8 mouse cellular contexts compared by ENCODE assay signal in genomic region chr11:33928658-33929057, GRCm38 (mm10). TPM values are rescaled to one million over a fixed set of nuclear protein-coding genes. Genes with fewer than 3 reads are reported as not detected.
DNase-seq lines count a peak whose midpoint lies in the region; ATAC-seq and TF ChIP-seq lines count a peak whose summit lies in the region.

No protein-coding gene starts in this region.

- H3K4me3 ChIP-seq in kidney, postnatal 0 days (replicated peaks; ENCODE audit: low read depth, low read length) = no peak overlapping the region
- H3K4me3 ChIP-seq in kidney, embryonic 14.5 days (ENCODE audit: low read length) = no peak overlapping the region
- H3K4me3 ChIP-seq in ES-Bruce4 (ENCODE audit: low read depth, low read length) = no peak overlapping the region
- H3K4me3 ChIP-seq in intestine, embryonic 15.5 days (replicated peaks) = no peak overlapping the region
- no peak overlapping the region for H3K4me3 ChIP-seq in midbrain, postnatal 0 days (ENCODE audit: low read depth, low read length)

- 20% methylated on average over 7 of the region's 7 CpGs for WGBS in kidney, postnatal 0 days
- WGBS in kidney, embryonic 14.5 days = 20% methylated on average over 7 of the region's 7 CpGs
- WGBS in intestine, embryonic 15.5 days = 31% methylated on average over 7 of the region's 7 CpGs
- 45% methylated on average over 7 of the region's 7 CpGs for WGBS in midbrain, postnatal 0 days

- H3K4me1 ChIP-seq in kidney, postnatal 0 days (replicated peaks; ENCODE audit: insufficient read depth, low read length) = 0 out of 2 replicates have a peak, but pooled peaks cover 5% of the 10 kb centered on the region
- no peaks in the 10 kb centered on the region for H3K4me1 ChIP-seq in kidney, embryonic 14.5 days (ENCODE audit: control insufficient read depth, insufficient read depth, low read length)
- H3K4me1 ChIP-seq in ES-Bruce4 (ENCODE audit: control insufficient read depth, insufficient read depth, low read length) = no peaks in the 10 kb centered on the region
- H3K4me1 ChIP-seq in intestine, embryonic 15.5 days (replicated peaks) = peaks cover 23% of the 10 kb centered on the region
- H3K4me1 ChIP-seq in midbrain, postnatal 0 days (ENCODE audit: insufficient read depth, low read length) = peaks cover 3% of the 10 kb centered on the region; the same call in 1 of the 2 replicates

- no peaks in the 10 kb centered on the region for H3K9me3 ChIP-seq in kidney, postnatal 0 days (replicated peaks; ENCODE audit: low read length)
- H3K9me3 ChIP-seq in kidney, embryonic 14.5 days (ENCODE audit: control insufficient read depth, low read length) = no peaks in the 10 kb centered on the region
- H3K9me3 ChIP-seq in ES-Bruce4 (replicated peaks; ENCODE audit: control insufficient read depth, insufficient read depth, low read length, poor library complexity, severe bottlenecking) = no peaks in the 10 kb centered on the region
- H3K9me3 ChIP-seq in intestine, embryonic 15.5 days = no peaks in the 10 kb centered on the region
- no peaks in the 10 kb centered on the region for H3K9me3 ChIP-seq in midbrain, postnatal 0 days (ENCODE audit: low read length)

- peak; percentile 78 for TF ChIP-seq CTCF in kidney, postnatal 0 days (IDR thresholded peaks at IDR 0.05; ENCODE audit: low read depth)
- TF ChIP-seq CTCF in ES-Bruce4 (IDR thresholded peaks at IDR 0.05; ENCODE audit: low read depth, low read length) = peak; percentile 27
- peak; percentile 87 for TF ChIP-seq CTCF in midbrain, postnatal 0 days (IDR thresholded peaks at IDR 0.05)

- ATAC-seq in kidney, postnatal 0 days (replicated peaks; ENCODE audit: low FRiP score, low read depth) = no peak
- ATAC-seq in kidney, embryonic 14.5 days (ENCODE audit: low FRiP score, low TSS enrichment) = no peak
- ATAC-seq in intestine, embryonic 15.5 days = peak; percentile 11; the same call in 1 of the 2 replicates
- ATAC-seq in midbrain, postnatal 0 days (ENCODE audit: low FRiP score) = peak; percentile 67; the same call in 1 of the 2 replicates
- ATAC-seq in cerebellum, adult (ENCODE audit: insufficient number of reproducible peaks, low FRiP score, low TSS enrichment) = no peak; the same call in 1 of the 2 replicates

- no peaks in the 10 kb centered on the region for H3K36me3 ChIP-seq in kidney, postnatal 0 days (ENCODE audit: insufficient read depth, low read length)
- H3K36me3 ChIP-seq in kidney, embryonic 14.5 days (ENCODE audit: control insufficient read depth, insufficient read depth, low read length) = no peaks in the 10 kb centered on the region
- H3K36me3 ChIP-seq in ES-Bruce4 (ENCODE audit: control insufficient read depth, insufficient read depth, low read length, poor library complexity, severe bottlenecking) = no peaks in the 10 kb centered on the region
- H3K36me3 ChIP-seq in intestine, embryonic 15.5 days = no peaks in the 10 kb centered on the region
- no peaks in the 10 kb centered on the region for H3K36me3 ChIP-seq in midbrain, postnatal 0 days (ENCODE audit: insufficient read depth, low read length)

- H3K4me2 ChIP-seq in kidney, postnatal 0 days (ENCODE audit: low read length) = no peak overlapping the region
- H3K4me2 ChIP-seq in kidney, embryonic 14.5 days (replicated peaks; ENCODE audit: low read depth, low read length) = no peak overlapping the region
- H3K4me2 ChIP-seq in intestine, embryonic 15.5 days (replicated peaks) = no peak overlapping the region
- no peak overlapping the region for H3K4me2 ChIP-seq in midbrain, postnatal 0 days (ENCODE audit: low read depth, low read length, poor library complexity, severe bottlenecking)

- TF ChIP-seq EP300 in ES-Bruce4 (IDR thresholded peaks at IDR 0.05; ENCODE audit: insufficient read depth, low read depth, low read length) = no peak

- DNase-seq in kidney, postnatal 0 days (ENCODE audit: low spot score) = peak; percentile 75
- peak; percentile 26 for DNase-seq in brain, embryonic 18.5 days (ENCODE audit: low read depth, low spot score)
- DNase-seq in midbrain, postnatal 0 days (ENCODE audit: low spot score) = peak; percentile 79
- no peak for DNase-seq in c-Kit-positive CD71-positive TER-119-positive erythroid progenitor cells, embryonic 14.5 days (ENCODE audit: low spot score)

- no peak overlapping the region for H3K9ac ChIP-seq in kidney, postnatal 0 days (ENCODE audit: low read depth, low read length)
- H3K9ac ChIP-seq in kidney, embryonic 14.5 days (ENCODE audit: low read depth, low read length) = no peak overlapping the region
- H3K9ac ChIP-seq in ES-Bruce4 (ENCODE audit: low read depth, poor library complexity, severe bottlenecking) = no peak overlapping the region
- H3K9ac ChIP-seq in intestine, embryonic 15.5 days = no peak overlapping the region
- H3K9ac ChIP-seq in midbrain, postnatal 0 days (replicated peaks; ENCODE audit: low read length, poor library complexity, severe bottlenecking) = no peak overlapping the region

- H3K27me3 ChIP-seq in kidney, postnatal 0 days (ENCODE audit: insufficient read depth, low read length) = no peaks in the 10 kb centered on the region
- H3K27me3 ChIP-seq in kidney, embryonic 14.5 days (ENCODE audit: control insufficient read depth, insufficient read depth, low read length) = no peaks in the 10 kb centered on the region
- no peaks in the 10 kb centered on the region for H3K27me3 ChIP-seq in ES-Bruce4 (ENCODE audit: control insufficient read depth, insufficient read depth, low read length, poor library complexity, severe bottlenecking)
- no peaks in the 10 kb centered on the region for H3K27me3 ChIP-seq in intestine, embryonic 15.5 days (replicated peaks)
- H3K27me3 ChIP-seq in midbrain, postnatal 0 days (ENCODE audit: insufficient read depth, low read length) = no peaks in the 10 kb centered on the region

- H3K27ac ChIP-seq in kidney, postnatal 0 days = no peak overlapping the region
- no peak overlapping the region for H3K27ac ChIP-seq in kidney, embryonic 14.5 days (ENCODE audit: low read depth, low read length)
- H3K27ac ChIP-seq in ES-Bruce4 (ENCODE audit: insufficient read depth, low read length) = no peak overlapping the region
- H3K27ac ChIP-seq in intestine, embryonic 15.5 days = no peak overlapping the region
- no peak overlapping the region for H3K27ac ChIP-seq in midbrain, postnatal 0 days (ENCODE audit: low read depth, low read length)

- no peak for TF ChIP-seq POLR2A in ES-Bruce4 (IDR thresholded peaks at IDR 0.05; ENCODE audit: insufficient read depth, low read length)

RNA-seq across cellular contexts. Expression of gene Kcnmb1, which starts 34.2 kb away (rescaled TPM):
- 0.54 and 0.89 TPM in 2 replicates for polyA plus RNA-seq in kidney, postnatal 0 days (2015; fragmentation: Nextera tagmentation; extraction: Ambion mirVana)
- polyA plus RNA-seq in kidney, embryonic 14.5 days (2014; fragmentation: Nextera tagmentation; extraction: Ambion mirVana) = 0.18 and 0.19 TPM in 2 replicates
- polyA plus RNA-seq in ES-Bruce4 (2011; ENCODE audit: insufficient read depth, insufficient read length, low read depth, missing spikeins) = not detected in 2 replicates
- 1.8 and 2.0 TPM in 2 replicates for polyA plus RNA-seq in intestine, embryonic 15.5 days (2015; fragmentation: Nextera tagmentation; extraction: Ambion mirVana)
- total RNA-seq in midbrain, postnatal 0 days (2014; rRNA removed) = 0.11 TPM in 1 of 2 replicates, not detected in the other
- polyA plus RNA-seq in midbrain, postnatal 0 days (2015; fragmentation: Nextera tagmentation; extraction: Ambion mirVana) = 0.07 and 0.20 TPM in 2 replicates

Comparison
In these comparisons a context has a peak if more than half of its experiments do, and no peak if none do; other contexts are left out.
1. ATAC-seq: peak in intestine, embryonic 15.5 days (single experiment) and midbrain, postnatal 0 days (single experiment); none in kidney, postnatal 0 days (single experiment), kidney, embryonic 14.5 days (single experiment) and cerebellum, adult (single experiment).
2. CTCF ChIP-seq: peak in every context shown above with its lines; median percentile 87 in midbrain, postnatal 0 days; 78 in kidney, postnatal 0 days; 27 in ES-Bruce4.